Mouse (Mus musculus): ENCODE data around the gene Gm21974.
A peak's percentile ranks its signal among the peaks of the same experiment; 100 is the strongest.

GRCm38 (mm10) chr7:127928596-127928995 is 33.3 kb upstream of the Gm21974 start:
- TF ChIP-seq CTCF (IDR thresholded peaks at IDR 0.05) (peak; percentile 45), EP300 (IDR thresholded peaks at IDR 0.05) (peak; percentile 21; the same call in 1 of the 2 replicates)
